Mouse (Mus musculus) fibroblast of lung, adult 2 months (primary cell): Measurements from ENCODE around the gene Olfr643.
"Not testable (repeated sequence)": the region's sequence is repeated elsewhere in the genome, so short reads cannot be mapped to it uniquely, and the experiment has no call there.

ENCODE experiments used
- DNase-seq: peaks from one replicate; pipeline ENCODE4 v3.0.0-alpha.2; 2011; ENCODE audit warnings: low read depth

Gene Olfr643

DNA sequence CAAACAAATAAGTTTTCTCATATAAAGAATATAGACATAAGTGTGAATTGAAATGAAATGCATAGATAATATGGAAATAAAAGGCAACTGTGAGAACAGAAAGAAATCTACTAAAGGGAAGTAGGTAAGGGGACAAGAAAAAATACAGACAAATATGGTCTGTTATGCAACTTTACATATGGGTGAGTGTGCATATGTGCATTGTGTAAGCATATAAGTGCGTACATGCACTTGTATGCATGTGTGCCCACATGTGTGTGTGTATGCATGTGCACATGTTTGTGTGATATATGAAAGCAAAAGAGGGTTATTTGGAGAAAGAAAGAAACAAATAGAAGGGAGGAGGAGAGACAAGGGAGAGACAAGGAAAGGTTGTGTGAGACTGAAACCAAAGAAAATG is 118.3 kb downstream of the Olfr643 start:
- no peak for DNase-seq

DNA sequence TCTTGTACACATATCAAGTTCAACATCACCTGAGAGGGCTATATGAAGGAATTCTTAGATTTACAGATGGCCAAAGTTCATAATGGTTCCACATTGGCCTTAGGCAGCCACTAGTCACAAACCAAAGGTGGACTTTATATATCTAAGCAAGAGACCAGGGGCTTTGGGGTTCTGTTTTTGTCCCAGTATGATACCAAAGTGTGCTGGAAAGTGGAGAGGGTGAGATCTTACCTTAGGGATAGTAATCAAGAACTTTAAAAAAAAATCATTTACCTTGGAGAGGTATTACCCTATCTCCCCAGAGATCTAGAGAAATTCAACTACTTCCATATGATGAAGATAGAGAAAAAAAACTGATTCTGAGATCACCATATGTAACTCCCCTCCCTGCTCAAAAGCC is 120.0 kb downstream of the Olfr643 start, which contains the start of gene Olfr639:
Gene Olfr639 (minus strand): TSS at position 101 of the 400 bp plus-strand sequence.
- DNase-seq: no peak

DNA sequence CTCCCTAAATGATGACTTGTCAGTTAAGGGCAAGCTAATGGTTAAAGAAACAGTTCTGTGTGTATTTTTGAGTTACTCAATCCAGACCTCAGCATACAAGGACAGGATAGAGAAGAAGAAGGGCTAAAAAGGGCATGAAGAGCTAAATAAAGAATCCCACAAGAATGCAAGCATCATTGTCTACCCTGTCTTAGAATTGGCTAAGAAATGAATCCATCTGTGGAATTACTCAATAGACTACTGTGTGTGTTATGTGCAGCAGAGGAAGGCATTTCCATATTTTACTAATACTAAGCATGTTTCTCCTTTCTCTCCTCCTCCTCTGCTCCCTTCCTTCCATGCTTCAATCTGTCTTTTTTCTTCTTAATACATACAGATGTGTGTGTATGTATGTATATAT is 138.1 kb downstream of the Olfr643 start:
- no peak for DNase-seq

DNA sequence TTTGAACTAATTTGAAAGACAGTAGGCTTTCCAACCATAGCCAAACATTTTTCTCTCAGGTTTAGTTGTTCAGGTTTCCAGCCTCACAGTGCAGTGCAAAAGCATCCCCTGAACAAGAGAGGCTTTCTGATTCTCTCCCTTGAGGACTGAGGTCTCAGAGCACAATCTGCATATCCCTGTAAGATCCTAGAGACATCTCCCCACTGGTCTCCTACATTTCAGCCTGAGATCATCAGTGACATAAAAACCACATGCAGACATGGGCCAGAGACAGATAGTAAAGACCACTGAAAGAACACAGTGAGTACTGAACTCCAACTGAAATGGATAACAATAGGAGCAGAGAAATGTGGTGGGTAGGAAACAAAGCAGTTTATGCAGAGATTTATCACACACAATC is 138.8 kb downstream of the Olfr643 start, which contains the start of gene Olfr638:
Gene Olfr638 (plus strand): TSS at position 301 of the 400 bp plus-strand sequence.
- DNase-seq: no peak

DNA sequence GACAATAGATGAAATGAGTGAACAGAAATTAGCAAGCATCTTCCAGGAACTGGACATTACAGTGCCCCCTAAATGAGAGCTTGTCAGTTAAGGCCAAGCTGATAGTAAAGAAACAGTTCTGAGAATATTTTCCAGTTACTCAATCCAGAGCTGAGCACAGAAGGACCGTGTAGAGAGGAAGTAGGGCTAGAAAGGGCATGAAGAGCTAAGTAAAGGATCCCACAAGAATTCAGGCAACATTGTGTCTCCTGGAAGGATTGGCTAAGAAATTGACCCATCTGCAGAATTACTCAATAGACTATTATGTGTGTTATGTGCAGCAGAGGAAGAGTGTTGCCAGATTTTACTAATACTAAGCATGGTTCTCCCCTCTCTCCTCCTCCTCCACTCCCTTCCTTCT is 165.4 kb downstream of the Olfr643 start:
- DNase-seq: no peak

DNA sequence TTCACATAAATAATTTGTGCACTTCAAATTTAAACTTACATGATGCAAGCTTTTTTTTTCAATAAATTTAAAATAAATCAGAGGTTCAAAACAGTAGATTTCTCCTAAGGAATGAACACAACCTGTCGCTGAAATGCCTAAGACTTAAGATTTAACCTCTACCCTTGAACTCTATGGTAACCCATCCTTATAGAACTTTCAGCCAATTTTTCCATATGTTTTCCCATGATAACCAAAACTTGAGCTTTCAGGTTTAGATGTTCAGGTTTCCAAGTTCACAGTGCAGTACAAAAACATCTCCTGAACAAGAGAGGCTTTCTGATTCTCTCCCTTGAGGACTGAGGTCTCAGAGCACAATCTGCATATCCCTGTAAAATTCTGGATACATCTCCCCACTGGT is 166.4 kb downstream of the Olfr643 start, which contains the start of gene Olfr635:
Gene Olfr635 (plus strand): TSS at position 301 of the 400 bp plus-strand sequence.
- DNase-seq: no peak

DNA sequence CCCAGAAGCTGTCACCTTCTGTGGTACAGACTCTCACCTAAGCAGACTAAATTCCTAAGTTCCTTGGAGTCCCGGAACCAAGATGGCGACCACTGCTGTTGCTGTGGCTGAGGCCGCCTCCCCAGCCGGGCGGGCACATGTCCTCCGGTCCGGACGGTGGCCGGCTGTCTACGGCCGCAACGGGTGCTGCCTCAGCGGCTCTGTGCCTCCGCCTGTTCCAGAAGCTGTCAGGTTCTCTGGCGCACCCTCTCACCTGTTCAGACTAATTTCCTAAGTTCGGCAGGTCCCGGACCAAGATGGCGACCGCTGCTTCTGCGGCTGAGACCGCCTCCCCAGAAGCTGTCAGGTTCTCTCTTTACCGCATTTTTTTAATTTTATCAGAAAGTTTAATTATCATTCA is 170.3 kb downstream of the Olfr643 start:
- not testable (repeated sequence) for DNase-seq
